Mouse (Mus musculus): ENCODE results near the gene Ston1. TPM values are rescaled to one million over a fixed set of nuclear protein-coding genes. Genes with fewer than 3 reads are reported as not detected.

Gene Ston1
- polyA plus RNA-seq, 1 experiment: 4.6 TPM

- H3K4me1 ChIP-seq (ENCODE audit: control insufficient read depth, insufficient read depth, low read length): no peaks in the 10 kb centered on the region
- no peak overlapping the region for H3K27ac ChIP-seq (ENCODE audit: insufficient read depth, low read length)
- TF ChIP-seq CTCF (IDR thresholded peaks at IDR 0.05; ENCODE audit: extremely low read depth, insufficient read depth, low read length): no peak
- no peak for TF ChIP-seq POLR2A (IDR thresholded peaks at IDR 0.05; ENCODE audit: extremely low read depth, insufficient read depth, low read length)
- H3K4me3 ChIP-seq (ENCODE audit: insufficient read depth, low read length): no peak overlapping the region
Observed at GRCm38 (mm10) chr17:88620935-88621334, 23.5 kb downstream of the Ston1 start.

- no peak overlapping the region for H3K27ac ChIP-seq (ENCODE audit: insufficient read depth, low read length)
Observed at GRCm38 (mm10) chr17:88621374-88621773, 23.9 kb downstream of the Ston1 start.

DNA sequence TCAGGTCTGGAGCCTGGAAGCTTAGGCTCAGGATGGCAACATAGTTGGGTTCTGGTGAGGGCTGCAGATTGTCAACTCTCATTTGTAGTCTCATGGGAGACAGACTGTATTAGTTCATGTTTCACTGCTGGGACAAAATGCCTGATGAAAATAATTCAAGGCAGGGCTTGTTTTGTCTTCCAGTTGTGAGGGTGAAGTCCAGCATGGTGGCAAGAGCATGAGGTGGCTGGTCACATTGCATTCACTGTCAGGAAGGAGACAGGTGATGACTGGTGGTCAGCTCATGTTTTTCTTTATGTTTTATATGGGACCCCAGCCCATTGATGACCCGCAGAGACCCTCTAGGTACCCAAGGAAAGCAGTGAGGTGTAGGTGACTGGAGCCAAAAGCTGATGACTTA lies 25.2 kb downstream of the Ston1 start:
- Histone ChIP-seq H3K4me3 (ENCODE audit: insufficient read depth, low read length) (no peak overlapping the region), H3K4me1 (ENCODE audit: control insufficient read depth, insufficient read depth, low read length) (no peaks in the 10 kb centered on the region), H3K27ac (ENCODE audit: insufficient read depth, low read length) (no peak overlapping the region)
- TF ChIP-seq CTCF (IDR thresholded peaks at IDR 0.05; ENCODE audit: extremely low read depth, insufficient read depth, low read length): no peak
- TF ChIP-seq POLR2A (IDR thresholded peaks at IDR 0.05; ENCODE audit: extremely low read depth, insufficient read depth, low read length): no peak

More at GRCm38 (mm10) chr17:88621374-88621773, 23.9 kb downstream of the Ston1 start:
- no peak overlapping the region for H3K4me3 ChIP-seq (ENCODE audit: insufficient read depth, low read length)
- no peak for TF ChIP-seq POLR2A (IDR thresholded peaks at IDR 0.05; ENCODE audit: extremely low read depth, insufficient read depth, low read length)
- TF ChIP-seq CTCF (IDR thresholded peaks at IDR 0.05; ENCODE audit: extremely low read depth, insufficient read depth, low read length): no peak
- H3K4me1 ChIP-seq (ENCODE audit: control insufficient read depth, insufficient read depth, low read length): no peaks in the 10 kb centered on the region

DNA sequence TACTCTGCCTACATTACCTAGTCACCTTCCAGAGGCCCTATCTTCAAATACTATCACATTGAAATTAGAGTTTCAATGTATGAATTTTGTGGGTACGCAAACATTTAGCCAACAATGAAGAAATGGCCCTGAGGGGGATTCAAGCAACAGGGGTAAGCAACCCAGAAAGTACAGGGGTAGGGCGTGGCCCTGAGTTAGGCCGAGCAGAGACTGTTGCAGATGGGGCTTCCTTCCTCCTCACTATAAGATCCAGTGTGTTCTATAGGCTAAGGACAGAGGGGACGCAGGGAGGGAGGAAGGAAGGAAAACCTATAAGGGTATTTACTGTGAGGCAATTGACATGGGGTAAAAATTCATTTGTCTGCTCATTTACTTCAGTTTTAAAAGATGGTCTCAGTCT lies 26.9 kb downstream of the Ston1 start:
- TF ChIP-seq POLR2A (IDR thresholded peaks at IDR 0.05; ENCODE audit: extremely low read depth, insufficient read depth, low read length) (no peak), CTCF (IDR thresholded peaks at IDR 0.05; ENCODE audit: extremely low read depth, insufficient read depth, low read length) (no peak)

GRCm38 (mm10) chr17:88625350-88625749 lies 27.9 kb downstream of the Ston1 start:
- Histone ChIP-seq H3K27ac (ENCODE audit: insufficient read depth, low read length) (no peak overlapping the region), H3K4me3 (ENCODE audit: insufficient read depth, low read length) (no peak overlapping the region), H3K4me1 (ENCODE audit: control insufficient read depth, insufficient read depth, low read length) (no peaks in the 10 kb centered on the region)
- TF ChIP-seq POLR2A (IDR thresholded peaks at IDR 0.05; ENCODE audit: extremely low read depth, insufficient read depth, low read length) (no peak), CTCF (IDR thresholded peaks at IDR 0.05; ENCODE audit: extremely low read depth, insufficient read depth, low read length) (no peak)

More for the DNA sequence above, 26.9 kb downstream of the Ston1 start:
- H3K4me3 ChIP-seq (ENCODE audit: insufficient read depth, low read length): no peak overlapping the region
- H3K27ac ChIP-seq (ENCODE audit: insufficient read depth, low read length): no peak overlapping the region
- no peaks in the 10 kb centered on the region for H3K4me1 ChIP-seq (ENCODE audit: control insufficient read depth, insufficient read depth, low read length)

DNA sequence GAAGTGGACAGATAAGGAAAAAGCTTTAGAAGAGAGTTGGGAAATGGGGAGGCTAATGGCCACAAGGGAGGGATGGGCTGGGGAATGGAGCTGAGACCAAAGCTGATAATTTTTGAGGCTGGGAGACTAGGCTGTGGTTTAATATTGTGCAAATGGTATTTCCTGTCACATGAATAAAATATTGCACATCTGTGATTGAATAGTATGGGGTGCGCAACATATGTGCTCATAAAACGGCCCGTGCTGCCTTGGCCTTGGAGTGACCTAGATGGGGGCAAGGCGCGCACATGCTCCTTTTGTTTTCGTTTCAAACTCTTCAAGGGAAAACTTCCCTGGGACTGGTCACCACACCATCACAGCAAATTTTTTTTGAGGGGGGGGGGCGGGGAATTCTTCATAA lies 28.4 kb downstream of the Ston1 start:
- no peak overlapping the region for H3K27ac ChIP-seq (ENCODE audit: insufficient read depth, low read length)
- TF ChIP-seq CTCF (IDR thresholded peaks at IDR 0.05; ENCODE audit: extremely low read depth, insufficient read depth, low read length) (no peak), POLR2A (IDR thresholded peaks at IDR 0.05; ENCODE audit: extremely low read depth, insufficient read depth, low read length) (no peak)
- H3K4me1 ChIP-seq (ENCODE audit: control insufficient read depth, insufficient read depth, low read length): no peaks in the 10 kb centered on the region
- no peak overlapping the region for H3K4me3 ChIP-seq (ENCODE audit: insufficient read depth, low read length)

- TF ChIP-seq POLR2A (IDR thresholded peaks at IDR 0.05; ENCODE audit: extremely low read depth, insufficient read depth, low read length) (no peak), CTCF (IDR thresholded peaks at IDR 0.05; ENCODE audit: extremely low read depth, insufficient read depth, low read length) (no peak)
- H3K4me1 ChIP-seq (ENCODE audit: control insufficient read depth, insufficient read depth, low read length): no peaks in the 10 kb centered on the region
- H3K4me3 ChIP-seq (ENCODE audit: insufficient read depth, low read length): no peak overlapping the region
- H3K27ac ChIP-seq (ENCODE audit: insufficient read depth, low read length): no peak overlapping the region; the same call in 1 of the 2 replicates
Observed at GRCm38 (mm10) chr17:88626347-88626811, 28.9 kb downstream of the Ston1 start.

GRCm38 (mm10) chr17:88627150-88627549 lies 29.7 kb downstream of the Ston1 start:
- Histone ChIP-seq H3K4me3 (ENCODE audit: insufficient read depth, low read length) (no peak overlapping the region), H3K4me1 (ENCODE audit: control insufficient read depth, insufficient read depth, low read length) (no peaks in the 10 kb centered on the region), H3K27ac (ENCODE audit: insufficient read depth, low read length) (no peak overlapping the region)
- no peak for TF ChIP-seq POLR2A (IDR thresholded peaks at IDR 0.05; ENCODE audit: extremely low read depth, insufficient read depth, low read length)
- no peak for TF ChIP-seq CTCF (IDR thresholded peaks at IDR 0.05; ENCODE audit: extremely low read depth, insufficient read depth, low read length)

- H3K27ac ChIP-seq (ENCODE audit: insufficient read depth, low read length): no peak overlapping the region
- no peaks in the 10 kb centered on the region for H3K4me1 ChIP-seq (ENCODE audit: control insufficient read depth, insufficient read depth, low read length)
- TF ChIP-seq POLR2A (IDR thresholded peaks at IDR 0.05; ENCODE audit: extremely low read depth, insufficient read depth, low read length) (no peak), CTCF (IDR thresholded peaks at IDR 0.05; ENCODE audit: extremely low read depth, insufficient read depth, low read length) (no peak)
- no peak overlapping the region for H3K4me3 ChIP-seq (ENCODE audit: insufficient read depth, low read length)
Observed at GRCm38 (mm10) chr17:88628676-88629380, 31.3 kb downstream of the Ston1 start.

DNA sequence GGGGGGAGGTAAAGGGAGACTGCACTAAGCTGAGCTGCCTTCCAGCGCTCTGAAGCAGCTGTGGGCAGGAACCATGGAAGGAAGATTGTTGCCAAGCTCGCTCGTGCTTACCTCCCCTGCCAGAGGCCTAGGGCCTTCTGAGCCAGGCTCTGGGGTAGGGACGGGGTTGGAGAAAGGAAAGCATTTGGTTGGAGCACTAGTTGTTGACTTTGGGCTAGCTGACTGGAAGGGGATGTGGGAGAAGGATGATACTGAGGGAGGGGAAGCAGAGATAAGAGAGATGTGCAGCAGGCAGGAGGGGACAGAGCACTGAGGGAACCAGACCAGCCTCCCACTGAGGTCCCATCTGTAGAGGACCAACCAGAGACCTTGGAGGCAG lies 31.9 kb downstream of the Ston1 start:
- H3K4me3 ChIP-seq (ENCODE audit: insufficient read depth, low read length): no peak overlapping the region
- H3K4me1 ChIP-seq (ENCODE audit: control insufficient read depth, insufficient read depth, low read length): no peaks in the 10 kb centered on the region
- H3K27ac ChIP-seq (ENCODE audit: insufficient read depth, low read length): peak overlapping the region; percentile 74; the same call in 1 of the 2 replicates
- TF ChIP-seq POLR2A (IDR thresholded peaks at IDR 0.05; ENCODE audit: extremely low read depth, insufficient read depth, low read length) (no peak), CTCF (IDR thresholded peaks at IDR 0.05; ENCODE audit: extremely low read depth, insufficient read depth, low read length) (no peak)
